Mouse (Mus musculus) MEL (cell line): ENCODE data around the gene Sh3gl3.

Experiments used
- BHLHE40 ChIP-seq: IDR thresholded peaks from 2 replicates; pipeline ENCODE4 v1.6.1; 2012; ENCODE audit warnings: low read depth, mild to moderate bottlenecking, inconsistent platforms, low read length, improper control_type of control experiment, borderline replicate concordance
- CHD2 ChIP-seq: IDR thresholded peaks from 2 replicates; pipeline ENCODE4 v1.6.1; 2011; ENCODE audit warnings: low read length, improper control_type of control experiment
- CTCF ChIP-seq, 3 experiments: IDR thresholded peaks in 2 of 3; conservative IDR thresholded peaks in 1 of 3; 2 replicates each; pipeline ENCODE4 v1.5.1; 2011 to 2012; ENCODE audit warnings: low read length in 3 of 3, low read depth in 2 of 3, mild to moderate bottlenecking in 2 of 3, improper control_type of control experiment in 1 of 3, inconsistent platforms in 1 of 3, mixed read lengths in 1 of 3, moderate library complexity in 1 of 3; ENCODE audit not compliant: control insufficient read depth in 1 of 3, insufficient read depth in 1 of 3, poor library complexity in 1 of 3, severe bottlenecking in 1 of 3
- EP300 ChIP-seq, 2 experiments: IDR thresholded peaks; 2 replicates each; pipeline ENCODE4 v1.6.1; 2011; ENCODE audit warnings: improper control_type of control experiment in 2 of 2, low read length in 2 of 2, low read depth in 1 of 2, mild to moderate bottlenecking in 1 of 2
- GATA1 ChIP-seq: IDR thresholded peaks from 2 replicates; pipeline ENCODE4 v1.6.1; 2011; ENCODE audit warnings: low read depth, low read length, improper control_type of control experiment
- MAX ChIP-seq: IDR thresholded peaks from 2 replicates; pipeline ENCODE4 v1.6.1; 2011; ENCODE audit warnings: low read length, improper control_type of control experiment
- MYB ChIP-seq: IDR thresholded peaks from 2 replicates; pipeline ENCODE4 v1.6.1; 2011; ENCODE audit warnings: mild to moderate bottlenecking, low read depth, low read length, improper control_type of control experiment
- NELFE ChIP-seq: IDR thresholded peaks from 2 replicates; pipeline ENCODE4 v1.6.1; 2011; ENCODE audit warnings: low read depth, low read length, improper control_type of control experiment
- POLR2A ChIP-seq, 2 experiments: IDR thresholded peaks; 2 replicates each; pipeline ENCODE4 v1.6.1; 2011 to 2012; ENCODE audit warnings: low read length in 2 of 2, mild to moderate bottlenecking in 2 of 2, control low read depth in 1 of 2, improper control_type of control experiment in 1 of 2, low read depth in 1 of 2, moderate library complexity in 1 of 2; ENCODE audit not compliant: control insufficient read depth in 1 of 2, insufficient read depth in 1 of 2, poor library complexity in 1 of 2
- SIN3A ChIP-seq: IDR thresholded peaks from 2 replicates; pipeline ENCODE4 v1.6.1; 2012; ENCODE audit warnings: low read length, improper control_type of control experiment, inconsistent platforms
- ZMIZ1 ChIP-seq: IDR thresholded peaks from 2 replicates; pipeline ENCODE4 v1.6.1; 2012; ENCODE audit warnings: low read depth, mild to moderate bottlenecking, inconsistent platforms, low read length, improper control_type of control experiment, moderate library complexity
- ZNF384 ChIP-seq: IDR thresholded peaks from 2 replicates; pipeline ENCODE4 v1.6.1; 2012; ENCODE audit warnings: low read depth, mild to moderate bottlenecking, inconsistent platforms, low read length, improper control_type of control experiment

- TF ChIP-seq EP300 (IDR thresholded peaks at IDR 0.05; ENCODE audit: low read depth in 1 of 2, low read length in 2 of 2), result no peak
- TF ChIP-seq CTCF (IDR thresholded peaks at IDR 0.05 in 2 of 3, conservative IDR thresholded peaks at IDR 0.05 in 1 of 3; ENCODE audit: control insufficient read depth in 1 of 3, insufficient read depth in 1 of 3, low read depth in 2 of 3, low read length in 3 of 3, poor library complexity in 1 of 3, severe bottlenecking in 1 of 3), result peak; percentile 68 to 81 (median 77)
- TF ChIP-seq SIN3A, result no peak
- no peak for TF ChIP-seq MYB
- TF ChIP-seq MAX, result no peak
- TF ChIP-seq CHD2, result no peak
- TF ChIP-seq ZMIZ1, result no peak
- TF ChIP-seq NELFE, result no peak
- TF ChIP-seq GATA1, result no peak
- no peak for TF ChIP-seq BHLHE40
- no peak for TF ChIP-seq ZNF384
- no peak for TF ChIP-seq POLR2A (IDR thresholded peaks at IDR 0.05; ENCODE audit: control insufficient read depth in 1 of 2, insufficient read depth in 1 of 2, low read depth in 1 of 2, low read length in 2 of 2, poor library complexity in 1 of 2)
Measured at GRCm38 (mm10) chr7:82274011-82274709, 100.5 kb downstream of the Sh3gl3 start.
